Mouse (Mus musculus) forebrain, embryonic 16.5 days (tissue): Measurements from ENCODE around the gene Kif1a. TPM values are rescaled to one million over a fixed set of nuclear protein-coding genes. Genes with fewer than 3 reads are reported as not detected.

Experiments used
- ATAC-seq: fragments of 200-750 bp; cut with Nextera tagmentation; 2 replicates; pipeline ENCODE4 v1.8.0; 2017; ENCODE audit warnings: mild to moderate bottlenecking, moderate library complexity
- H3K27ac ChIP-seq: fragments of 300-500 bp; sonication (generic); 2 replicates; pipeline ENCODE4 v1.5.1; 2014; ENCODE audit warnings: low read length, control low read depth
- H3K27me3 ChIP-seq: fragments of 300-500 bp; sonication (generic); replicated peaks from 2 replicates; pipeline ENCODE4 v1.6.1; 2014; ENCODE audit warnings: low read length; ENCODE audit not compliant: control insufficient read depth, insufficient read depth
- H3K36me3 ChIP-seq: fragments of 300-500 bp; sonication (generic); 2 replicates; pipeline ENCODE4 v1.6.1; 2014; ENCODE audit not compliant: control insufficient read depth, insufficient read depth
- H3K4me1 ChIP-seq: fragments of 300-500 bp; sonication (generic); replicated peaks from 2 replicates; pipeline ENCODE4 v1.6.1; 2014; ENCODE audit warnings: low read length; ENCODE audit not compliant: control insufficient read depth, insufficient read depth
- H3K4me2 ChIP-seq: fragments of 300-500 bp; sonication (generic); 2 replicates; pipeline ENCODE4 v1.6.1; 2014; ENCODE audit warnings: mild to moderate bottlenecking, low read length, control low read depth
- H3K4me3 ChIP-seq: fragments of 300-500 bp; sonication (generic); replicated peaks from 2 replicates; pipeline ENCODE4 v1.5.1; 2014; ENCODE audit warnings: mild to moderate bottlenecking, low read length, control low read depth
- H3K9ac ChIP-seq: fragments of 300-500 bp; sonication (generic); replicated peaks from 2 replicates; pipeline ENCODE4 v1.6.1; 2014; ENCODE audit warnings: low read depth, low read length, control low read depth
- H3K9me3 ChIP-seq: fragments of 300-500 bp; sonication (generic); 2 replicates; pipeline ENCODE4 v1.6.1; 2016; ENCODE audit warnings: low read length; ENCODE audit not compliant: control insufficient read depth
- WGBS: fragments of 180-500 bp; shearing (Covaris S2); extraction: QIAGEN DNeasy Blood & Tissue Kit; methylation state at CpG from one replicate; pipeline ENCODE4 v1.1.7; 2014; 5-methylcytosine and 5-hydroxymethylcytosine counted together
- polyA plus RNA-seq: library from polyadenylated mRNA; unstranded; fragments of >200 nt; fragmentation: Nextera tagmentation; extraction: Ambion mirVana; gene quantifications from 2 replicates; pipeline ENCODE4 v1.2.1, GENCODE M21; 2015

Gene Kif1a
- polyA plus RNA-seq, 1 experiment from 2014 or later, result 396 TPM

- Histone ChIP-seq H3K4me1 (no peaks in the 10 kb centered on the region), H3K9me3 (no peaks in the 10 kb centered on the region), H3K9ac (no peak overlapping the region), H3K27ac (no peak overlapping the region), H3K36me3 (peaks cover 40% of the 10 kb centered on the region), H3K27me3 (no peaks in the 10 kb centered on the region), H3K4me2 (no peak overlapping the region), H3K4me3 (no peak overlapping the region)
- ATAC-seq, result no peak
- 88% methylated on average over 4 of the region's 4 CpGs for WGBS
Observed at GRCm38 (mm10) chr1:93035981-93036380, 65.8 kb downstream of the Kif1a start.

- 66% methylated on average over 8 of the region's 8 CpGs for WGBS
- Histone ChIP-seq H3K36me3 (peaks cover 34% of the 10 kb centered on the region), H3K9me3 (no peaks in the 10 kb centered on the region), H3K4me3 (no peak overlapping the region), H3K27ac (no peak overlapping the region), H3K9ac (no peak overlapping the region), H3K4me2 (no peak overlapping the region), H3K4me1 (no peaks in the 10 kb centered on the region), H3K27me3 (no peaks in the 10 kb centered on the region)
- ATAC-seq, result no peak
Observed at GRCm38 (mm10) chr1:93033989-93034388, 67.8 kb downstream of the Kif1a start.

GRCm38 (mm10) chr1:93031199-93031598, 70.6 kb downstream of the Kif1a start:
- Histone ChIP-seq H3K36me3 (peaks cover 27% of the 10 kb centered on the region), H3K27me3 (no peaks in the 10 kb centered on the region), H3K4me1 (no peaks in the 10 kb centered on the region), H3K4me2 (no peak overlapping the region), H3K9ac (no peak overlapping the region), H3K27ac (no peak overlapping the region), H3K4me3 (no peak overlapping the region), H3K9me3 (no peaks in the 10 kb centered on the region)
- no peak for ATAC-seq
- WGBS, result 98% methylated on average over 3 of the region's 3 CpGs

- Histone ChIP-seq H3K9me3 (no peaks in the 10 kb centered on the region), H3K27me3 (no peaks in the 10 kb centered on the region), H3K27ac (no peak overlapping the region), H3K9ac (no peak overlapping the region), H3K4me3 (no peak overlapping the region), H3K4me1 (no peaks in the 10 kb centered on the region), H3K36me3 (peaks cover 32% of the 10 kb centered on the region), H3K4me2 (no peak overlapping the region)
- ATAC-seq, result no peak
- 83% methylated on average over 2 of the region's 2 CpGs for WGBS
Observed at GRCm38 (mm10) chr1:93030060-93030459, 71.7 kb downstream of the Kif1a start.

- no peaks in the 10 kb centered on the region for H3K9me3 ChIP-seq
- no peaks in the 10 kb centered on the region for H3K27me3 ChIP-seq
- no peak overlapping the region for H3K4me3 ChIP-seq
- no peak for ATAC-seq
- WGBS, result 95% methylated on average over 10 of the region's 10 CpGs
- H3K27ac ChIP-seq, result no peak overlapping the region
- H3K4me2 ChIP-seq, result no peak overlapping the region
- peaks cover 38% of the 10 kb centered on the region for H3K36me3 ChIP-seq
- no peak overlapping the region for H3K9ac ChIP-seq
- H3K4me1 ChIP-seq, result no peaks in the 10 kb centered on the region
Observed at GRCm38 (mm10) chr1:93029387-93029786, 72.4 kb downstream of the Kif1a start.

GRCm38 (mm10) chr1:93026600-93026999, 75.2 kb downstream of the Kif1a start:
- Histone ChIP-seq H3K4me1 (no peaks in the 10 kb centered on the region), H3K9me3 (no peaks in the 10 kb centered on the region), H3K27ac (no peak overlapping the region), H3K27me3 (no peaks in the 10 kb centered on the region), H3K36me3 (peaks cover 45% of the 10 kb centered on the region), H3K4me3 (no peak overlapping the region), H3K9ac (no peak overlapping the region), H3K4me2 (no peak overlapping the region)
- 96% methylated on average over 8 of the region's 8 CpGs for WGBS
- no peak for ATAC-seq

GRCm38 (mm10) chr1:93020602-93021001, 81.1 kb downstream of the Kif1a start:
- WGBS, result 82% methylated on average over 4 of the region's 4 CpGs
- Histone ChIP-seq H3K9me3 (no peaks in the 10 kb centered on the region), H3K36me3 (peaks cover 54% of the 10 kb centered on the region), H3K4me3 (no peak overlapping the region), H3K4me2 (no peak overlapping the region), H3K9ac (no peak overlapping the region), H3K4me1 (no peaks in the 10 kb centered on the region), H3K27ac (no peak overlapping the region), H3K27me3 (no peaks in the 10 kb centered on the region)
- no peak for ATAC-seq

- peaks cover 40% of the 10 kb centered on the region for H3K36me3 ChIP-seq
- H3K4me2 ChIP-seq, result no peak overlapping the region
- WGBS, result 94% methylated on average over 10 of the region's 10 CpGs
- no peak for ATAC-seq
- H3K9ac ChIP-seq, result no peak overlapping the region
- no peaks in the 10 kb centered on the region for H3K27me3 ChIP-seq
- no peaks in the 10 kb centered on the region for H3K4me1 ChIP-seq
- no peak overlapping the region for H3K4me3 ChIP-seq
- H3K9me3 ChIP-seq, result no peaks in the 10 kb centered on the region
- no peak overlapping the region for H3K27ac ChIP-seq
Observed at GRCm38 (mm10) chr1:93018716-93019115, 83.0 kb downstream of the Kif1a start.

- Histone ChIP-seq H3K9me3 (no peaks in the 10 kb centered on the region), H3K27ac (no peak overlapping the region), H3K27me3 (no peaks in the 10 kb centered on the region), H3K9ac (no peak overlapping the region), H3K4me1 (no peaks in the 10 kb centered on the region), H3K4me3 (no peak overlapping the region), H3K4me2 (no peak overlapping the region), H3K36me3 (peaks cover 15% of the 10 kb centered on the region)
- 58% methylated on average over 2 of the region's 2 CpGs for WGBS
- ATAC-seq, result no peak
Observed at GRCm38 (mm10) chr1:93015136-93015535, 86.6 kb downstream of the Kif1a start.

GRCm38 (mm10) chr1:93014460-93014859, 87.3 kb downstream of the Kif1a start:
- H3K9ac ChIP-seq, result no peak overlapping the region
- H3K4me1 ChIP-seq, result no peaks in the 10 kb centered on the region
- no peak overlapping the region for H3K27ac ChIP-seq
- H3K4me3 ChIP-seq, result no peak overlapping the region
- no peaks in the 10 kb centered on the region for H3K27me3 ChIP-seq
- H3K36me3 ChIP-seq, result peaks cover 13% of the 10 kb centered on the region; the same call in 1 of the 2 replicates
- no peak overlapping the region for H3K4me2 ChIP-seq
- no peaks in the 10 kb centered on the region for H3K9me3 ChIP-seq
- ATAC-seq, result peak; percentile 49
